Mouse (Mus musculus): ENCODE results near the gene Camk1. TPM values are rescaled to one million over a fixed set of nuclear protein-coding genes. Genes with fewer than 3 reads are reported as not detected.

Camk1 gene
- polyA plus RNA-seq, 1 experiment from 2014 or later, result 105 TPM

DNA sequence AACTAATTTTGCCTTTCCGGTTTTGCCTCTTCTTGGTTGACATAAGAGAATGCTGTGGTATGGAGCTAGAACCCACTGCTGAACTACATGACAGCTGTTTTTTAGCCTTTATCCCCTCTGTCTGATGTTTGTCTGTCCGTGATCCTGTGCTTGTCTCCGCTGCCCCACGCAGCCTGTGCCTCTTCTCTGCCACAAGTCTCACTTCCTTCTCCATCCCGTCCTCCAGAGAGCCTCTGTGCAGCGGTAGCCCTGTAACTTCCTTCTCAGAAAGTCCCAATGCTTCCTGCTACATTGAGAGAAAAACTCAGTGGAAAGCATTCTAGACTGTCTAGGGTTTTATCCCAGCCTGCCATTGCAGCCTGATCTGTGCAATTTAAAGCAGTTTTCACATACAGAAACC lies 35.5 kb upstream of the Camk1 start:
- Histone ChIP-seq H3K4me2 (ENCODE audit: low read depth, low read length) (peak overlapping the region; percentile 96), H3K4me3 (ENCODE audit: low read length) (peak overlapping the region; percentile 100), H3K36me3 (ENCODE audit: control insufficient read depth, insufficient read depth, low read length) (peaks cover 42% of the 10 kb centered on the region), H3K27me3 (ENCODE audit: control insufficient read depth, insufficient read depth, low read depth, low read length) (no peaks in the 10 kb centered on the region), H3K9ac (ENCODE audit: low read length) (peak overlapping the region; percentile 96), H3K27ac (ENCODE audit: low read length) (no peak overlapping the region), H3K4me1 (replicated peaks; ENCODE audit: control insufficient read depth, insufficient read depth, low read length) (peaks cover 12% of the 10 kb centered on the region), H3K9me3 (ENCODE audit: control insufficient read depth, low read length) (no peaks in the 10 kb centered on the region)
- ATAC-seq (ENCODE audit: low read depth), result no peak
- WGBS, result 69% methylated on average over 6 of the region's 6 CpGs

DNA sequence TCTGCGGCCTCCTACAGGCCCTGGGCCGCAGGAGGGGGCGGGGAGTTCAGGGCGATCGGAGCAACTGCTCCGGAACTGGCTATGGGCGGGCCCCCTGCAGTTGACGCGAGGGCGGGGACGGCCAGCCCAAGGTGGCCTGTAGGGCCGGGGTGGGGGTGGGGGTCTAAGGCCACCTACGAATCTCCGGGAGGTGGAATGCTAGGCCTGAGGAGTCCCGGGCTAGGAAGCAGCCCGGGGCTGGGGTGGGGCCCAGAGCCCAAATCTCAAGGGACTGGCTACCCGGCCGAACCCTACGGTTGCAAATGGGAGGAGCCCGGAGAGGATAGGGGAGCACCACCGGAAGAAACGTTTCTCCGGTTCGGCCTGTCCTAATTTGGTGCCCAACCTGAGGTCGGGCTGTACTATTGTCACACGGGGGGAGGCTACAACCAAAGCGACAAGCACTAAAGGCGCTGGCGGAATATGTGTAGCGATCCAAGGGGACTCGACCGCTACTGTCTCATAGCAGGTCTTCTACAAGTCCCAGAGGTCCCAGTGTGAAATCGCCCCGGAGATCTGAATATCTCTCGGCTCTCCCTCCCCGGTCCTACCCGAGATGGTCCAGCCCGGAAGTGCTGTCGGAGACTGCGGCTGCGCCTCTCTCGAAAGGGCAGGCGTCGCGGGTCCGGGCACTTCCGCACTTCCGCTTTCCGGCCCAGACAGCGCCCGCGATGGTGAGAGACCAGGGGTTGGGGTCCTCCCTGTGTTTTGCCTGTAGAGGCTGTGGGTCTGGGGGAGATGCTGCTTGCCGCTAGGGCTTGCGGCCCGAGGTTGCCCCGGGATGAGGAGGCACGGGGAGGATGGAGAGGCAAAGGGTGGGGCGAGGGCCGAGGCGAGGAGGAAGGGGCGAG lies 34.0 kb upstream of the Camk1 start, which contains the start of the genes Tada3 and Arpc4:
TSS of gene Tada3 (minus strand) at position 388 of the 890 bp plus-strand sequence.
TSS of gene Arpc4 (plus strand) at position 620 of the 890 bp plus-strand sequence.
- no peaks in the 10 kb centered on the region for H3K9me3 ChIP-seq (ENCODE audit: control insufficient read depth, low read length)
- peak within 1 kb of the TSS; percentile 99 for H3K27ac ChIP-seq (ENCODE audit: low read length)
- H3K9ac ChIP-seq (ENCODE audit: low read length), result peak within 1 kb of the TSS; percentile 96
- H3K4me3 ChIP-seq (ENCODE audit: low read length), result peak within 1 kb of the TSS; percentile 100
- no peaks in the 10 kb centered on the region for H3K27me3 ChIP-seq (ENCODE audit: control insufficient read depth, insufficient read depth, low read depth, low read length)
- H3K4me2 ChIP-seq (ENCODE audit: low read depth, low read length), result peak within 1 kb of the TSS; percentile 96
- peaks cover 12% of the 10 kb centered on the region for H3K4me1 ChIP-seq (replicated peaks; ENCODE audit: control insufficient read depth, insufficient read depth, low read length)
- H3K36me3 ChIP-seq (ENCODE audit: control insufficient read depth, insufficient read depth, low read length), result peaks cover 38% of the 10 kb centered on the region
- peak; percentile 96 for ATAC-seq (ENCODE audit: low read depth)
- WGBS, result under 1% methylated on average over 59 of the region's 61 CpGs

DNA sequence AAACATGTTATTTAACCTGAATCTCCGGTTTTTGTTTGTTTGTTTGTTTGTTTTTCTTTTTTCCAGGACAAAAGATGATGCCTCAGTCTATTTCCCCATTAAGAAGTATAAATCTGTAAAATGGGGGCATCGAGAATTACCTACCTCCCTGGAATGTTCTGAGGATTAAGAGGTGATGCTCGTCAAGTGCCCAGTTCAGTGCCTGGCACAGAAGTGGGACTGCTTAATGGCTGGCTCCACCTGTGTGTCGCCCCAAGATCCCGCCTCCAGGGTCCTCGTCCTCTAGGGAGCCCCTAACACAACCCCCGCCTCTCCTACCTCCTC lies 33.4 kb upstream of the Camk1 start:
- no peaks in the 10 kb centered on the region for H3K27me3 ChIP-seq (ENCODE audit: control insufficient read depth, insufficient read depth, low read depth, low read length)
- H3K4me1 ChIP-seq (replicated peaks; ENCODE audit: control insufficient read depth, insufficient read depth, low read length), result peaks cover 12% of the 10 kb centered on the region
- H3K9ac ChIP-seq (ENCODE audit: low read length), result peak overlapping the region; percentile 96
- peak overlapping the region; percentile 99 for H3K27ac ChIP-seq (ENCODE audit: low read length)
- H3K4me2 ChIP-seq (ENCODE audit: low read depth, low read length), result peak overlapping the region; percentile 96
- no peaks in the 10 kb centered on the region for H3K9me3 ChIP-seq (ENCODE audit: control insufficient read depth, low read length)
- no peak for ATAC-seq (ENCODE audit: low read depth)
- peaks cover 36% of the 10 kb centered on the region for H3K36me3 ChIP-seq (ENCODE audit: control insufficient read depth, insufficient read depth, low read length)
- H3K4me3 ChIP-seq (ENCODE audit: low read length), result peak overlapping the region; percentile 100
- WGBS, result 6% methylated on average over 7 of the region's 7 CpGs

DNA sequence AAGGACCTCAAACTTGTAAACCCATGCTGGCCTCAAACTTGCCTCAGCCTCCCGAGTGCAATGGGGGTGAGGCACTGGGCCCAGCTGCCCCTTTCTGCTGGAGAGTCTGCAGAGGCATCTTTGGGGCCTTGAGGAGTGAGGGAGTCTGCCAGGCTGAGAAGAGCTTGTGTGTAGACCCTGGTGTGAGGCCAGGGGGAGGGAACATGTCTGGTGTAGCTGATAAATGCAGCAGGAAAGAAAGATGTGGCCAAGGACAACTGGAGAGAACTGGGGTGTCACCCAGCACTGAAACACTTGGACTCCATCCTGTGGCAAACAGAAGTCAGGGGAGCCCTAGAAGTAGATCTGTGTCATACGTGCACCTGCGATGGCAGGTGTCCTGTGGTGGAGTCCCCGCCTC lies 29.7 kb upstream of the Camk1 start:
- WGBS, result 93% methylated on average over 4 of the region's 4 CpGs
- no peak for ATAC-seq (ENCODE audit: low read depth)
- H3K9me3 ChIP-seq (ENCODE audit: control insufficient read depth, low read length), result no peaks in the 10 kb centered on the region

DNA sequence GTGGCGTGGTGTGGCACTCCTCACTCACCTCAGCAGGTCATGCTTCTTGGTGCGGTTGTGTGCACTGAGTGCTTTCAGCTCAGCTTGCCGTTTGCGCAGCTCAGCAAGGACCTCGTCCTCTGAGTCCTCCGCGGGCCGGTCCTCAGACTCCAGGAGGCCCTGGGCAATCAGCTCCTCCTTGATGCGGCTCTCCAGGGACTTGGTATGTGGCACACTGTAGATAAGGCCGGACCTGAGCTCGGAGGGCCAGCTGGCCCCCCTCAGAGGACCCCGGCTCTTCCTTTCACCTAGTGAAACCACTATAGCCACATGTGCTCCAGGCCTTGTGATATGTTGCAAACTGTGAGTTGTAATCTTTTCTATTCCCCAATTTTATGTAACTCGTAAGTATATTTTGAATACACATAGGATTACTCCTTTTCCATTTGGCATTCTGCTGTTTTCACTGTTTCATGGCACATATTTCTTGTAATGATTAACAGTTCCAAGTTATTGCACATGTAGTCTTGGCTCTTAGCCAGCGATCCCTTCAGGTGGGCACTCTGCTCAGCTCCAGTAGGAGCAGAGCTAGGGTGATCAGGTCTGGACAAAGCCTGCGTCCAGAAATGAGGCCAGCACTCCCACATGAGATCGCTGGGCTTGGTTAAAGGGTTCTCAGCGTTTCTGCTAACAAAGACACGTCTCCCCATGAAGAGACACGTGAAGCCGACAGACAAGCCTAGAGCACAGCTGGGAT lies 26.6 kb upstream of the Camk1 start:
- Histone ChIP-seq H3K4me1 (replicated peaks; ENCODE audit: control insufficient read depth, insufficient read depth, low read length) (no peaks in the 10 kb centered on the region), H3K27me3 (ENCODE audit: control insufficient read depth, insufficient read depth, low read depth, low read length) (no peaks in the 10 kb centered on the region), H3K4me2 (ENCODE audit: low read depth, low read length) (no peak overlapping the region), H3K9me3 (ENCODE audit: control insufficient read depth, low read length) (no peaks in the 10 kb centered on the region), H3K27ac (ENCODE audit: low read length) (no peak overlapping the region), H3K9ac (ENCODE audit: low read length) (no peak overlapping the region), H3K4me3 (ENCODE audit: low read length) (no peak overlapping the region), H3K36me3 (ENCODE audit: control insufficient read depth, insufficient read depth, low read length) (peaks cover 27% of the 10 kb centered on the region)
- ATAC-seq (ENCODE audit: low read depth), result peak; percentile 51; the same call in 1 of the 2 replicates
- 80% methylated on average over 20 of the region's 20 CpGs for WGBS

More for the DNA sequence above, 29.7 kb upstream of the Camk1 start:
- no peak overlapping the region for H3K27ac ChIP-seq (ENCODE audit: low read length)
- H3K9ac ChIP-seq (ENCODE audit: low read length), result no peak overlapping the region
- H3K4me3 ChIP-seq (ENCODE audit: low read length), result no peak overlapping the region
- H3K27me3 ChIP-seq (ENCODE audit: control insufficient read depth, insufficient read depth, low read depth, low read length), result no peaks in the 10 kb centered on the region
- H3K4me2 ChIP-seq (ENCODE audit: low read depth, low read length), result no peak overlapping the region
- no peaks in the 10 kb centered on the region; the same call in 1 of the 2 replicates for H3K4me1 ChIP-seq (replicated peaks; ENCODE audit: control insufficient read depth, insufficient read depth, low read length)
- H3K36me3 ChIP-seq (ENCODE audit: control insufficient read depth, insufficient read depth, low read length), result peaks cover 30% of the 10 kb centered on the region

DNA sequence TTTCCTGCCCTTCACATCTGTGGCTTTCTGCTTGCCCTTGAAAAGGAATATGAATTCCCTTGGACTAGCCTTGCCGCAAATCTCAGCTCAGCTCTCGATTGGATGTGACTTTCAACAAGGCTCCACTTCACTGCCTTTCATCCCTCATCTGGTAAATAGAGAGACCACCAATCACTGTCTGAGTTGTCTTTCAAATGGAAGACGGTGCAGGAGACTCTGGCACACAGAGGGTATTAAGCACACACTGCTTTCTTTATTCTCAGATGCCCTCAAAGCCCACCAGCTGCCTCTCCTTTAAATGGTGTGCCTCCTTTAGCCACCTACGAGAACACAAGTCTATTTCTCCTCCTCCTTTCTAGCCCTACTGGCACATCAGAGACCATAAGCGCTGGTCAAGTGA lies 24.8 kb upstream of the Camk1 start:
- 80% methylated on average over 5 of the region's 5 CpGs for whole genome bisulfite sequencing
- no peak overlapping the region for H3K4me2 ChIP-seq (ENCODE audit: low read depth, low read length)
- no peaks in the 10 kb centered on the region for H3K4me1 ChIP-seq (replicated peaks; ENCODE audit: control insufficient read depth, insufficient read depth, low read length)
- no peak for ATAC-seq (ENCODE audit: low read depth)
- no peak overlapping the region for H3K9ac ChIP-seq (ENCODE audit: low read length)
- no peaks in the 10 kb centered on the region for H3K27me3 ChIP-seq (ENCODE audit: control insufficient read depth, insufficient read depth, low read depth, low read length)
- H3K4me3 ChIP-seq (ENCODE audit: low read length), result no peak overlapping the region
- no peaks in the 10 kb centered on the region for H3K9me3 ChIP-seq (ENCODE audit: control insufficient read depth, low read length)
- no peak overlapping the region for H3K27ac ChIP-seq (ENCODE audit: low read length)
- peaks cover 18% of the 10 kb centered on the region for H3K36me3 ChIP-seq (ENCODE audit: control insufficient read depth, insufficient read depth, low read length)

DNA sequence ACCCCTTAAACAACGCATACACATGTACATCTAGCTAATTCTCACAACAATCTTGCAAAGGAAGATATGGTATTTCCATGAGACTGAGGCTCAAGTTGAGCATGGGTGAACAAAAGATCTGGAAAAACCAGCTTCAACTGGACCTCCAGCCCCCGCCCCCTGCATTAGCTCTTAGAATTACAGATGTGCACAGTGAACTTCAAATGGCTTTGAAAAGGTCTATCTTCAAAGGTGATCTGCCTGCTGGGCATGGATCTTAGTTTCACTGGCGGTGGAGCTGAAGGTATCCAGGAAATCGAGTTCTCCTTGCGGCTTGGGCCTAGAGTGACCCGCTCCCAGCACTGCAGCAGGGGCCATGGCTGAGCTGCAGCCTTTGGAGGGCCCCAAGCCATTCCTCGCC lies 24.3 kb upstream of the Camk1 start:
- H3K9me3 ChIP-seq (ENCODE audit: control insufficient read depth, low read length), result no peaks in the 10 kb centered on the region
- H3K4me2 ChIP-seq (ENCODE audit: low read depth, low read length), result no peak overlapping the region
- peaks cover 15% of the 10 kb centered on the region for H3K36me3 ChIP-seq (ENCODE audit: control insufficient read depth, insufficient read depth, low read length)
- H3K9ac ChIP-seq (ENCODE audit: low read length), result no peak overlapping the region
- no peak for ATAC-seq (ENCODE audit: low read depth)
- H3K27me3 ChIP-seq (ENCODE audit: control insufficient read depth, insufficient read depth, low read depth, low read length), result no peaks in the 10 kb centered on the region
- H3K4me3 ChIP-seq (ENCODE audit: low read length), result no peak overlapping the region
- 87% methylated on average over 7 of the region's 7 CpGs for WGBS
- no peak overlapping the region for H3K27ac ChIP-seq (ENCODE audit: low read length)
- H3K4me1 ChIP-seq (replicated peaks; ENCODE audit: control insufficient read depth, insufficient read depth, low read length), result no peaks in the 10 kb centered on the region

DNA sequence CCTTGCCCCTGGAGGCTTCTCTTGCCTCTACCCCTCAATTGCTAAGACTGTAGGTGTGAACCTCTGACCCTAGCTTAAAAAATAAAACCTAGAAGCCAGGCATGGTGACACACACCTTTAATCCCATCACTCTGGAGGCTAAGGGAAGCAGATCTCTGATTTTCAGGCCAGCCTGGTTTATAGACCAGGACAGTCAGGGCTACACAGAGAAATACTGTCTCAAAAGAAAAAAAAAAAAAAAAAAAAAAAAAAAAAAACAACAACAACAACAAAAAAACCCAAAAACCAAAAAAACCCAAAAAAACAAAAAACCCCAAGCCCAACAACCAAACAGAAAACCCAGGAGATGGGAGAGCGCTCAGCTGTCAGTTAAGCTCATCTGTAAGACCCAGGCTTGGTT lies 23.8 kb upstream of the Camk1 start:
- H3K4me3 ChIP-seq (ENCODE audit: low read length), result no peak overlapping the region
- H3K27me3 ChIP-seq (ENCODE audit: control insufficient read depth, insufficient read depth, low read depth, low read length), result no peaks in the 10 kb centered on the region
- no peak overlapping the region for H3K27ac ChIP-seq (ENCODE audit: low read length)
- no peak overlapping the region for H3K9ac ChIP-seq (ENCODE audit: low read length)
- no peaks in the 10 kb centered on the region for H3K4me1 ChIP-seq (replicated peaks; ENCODE audit: control insufficient read depth, insufficient read depth, low read length)
- peaks cover 15% of the 10 kb centered on the region for H3K36me3 ChIP-seq (ENCODE audit: control insufficient read depth, insufficient read depth, low read length)
- 93% methylated on average over 1 of the region's 1 CpGs for WGBS
- H3K9me3 ChIP-seq (ENCODE audit: control insufficient read depth, low read length), result no peaks in the 10 kb centered on the region
- H3K4me2 ChIP-seq (ENCODE audit: low read depth, low read length), result no peak overlapping the region
- no peak for ATAC-seq (ENCODE audit: low read depth)

DNA sequence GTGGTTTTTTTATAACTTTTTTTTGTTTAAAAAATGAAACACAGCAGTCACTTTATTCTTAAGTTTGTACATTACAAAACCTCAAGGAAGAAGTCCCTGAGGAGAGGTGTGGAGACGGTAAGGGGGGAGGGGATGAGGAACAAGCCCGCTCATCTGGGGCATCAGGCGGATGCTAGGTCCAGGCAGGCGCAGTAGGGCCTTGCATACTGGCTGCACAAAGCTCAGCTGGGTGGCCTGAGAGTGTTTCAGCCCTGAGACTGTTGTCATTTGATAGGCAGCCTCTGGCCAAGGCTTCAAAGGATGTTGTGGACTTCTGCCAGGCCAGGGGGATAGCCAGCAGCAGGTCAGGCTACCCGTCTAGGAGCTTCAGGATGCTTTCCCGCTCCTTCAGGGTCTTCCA lies 22.9 kb upstream of the Camk1 start:
- 88% methylated on average over 6 of the region's 6 CpGs for WGBS
- H3K4me3 ChIP-seq (ENCODE audit: low read length), result no peak overlapping the region
- H3K27ac ChIP-seq (ENCODE audit: low read length), result no peak overlapping the region
- no peak overlapping the region for H3K4me2 ChIP-seq (ENCODE audit: low read depth, low read length)
- no peaks in the 10 kb centered on the region for H3K9me3 ChIP-seq (ENCODE audit: control insufficient read depth, low read length)
- no peaks in the 10 kb centered on the region for H3K4me1 ChIP-seq (replicated peaks; ENCODE audit: control insufficient read depth, insufficient read depth, low read length)
- H3K36me3 ChIP-seq (ENCODE audit: control insufficient read depth, insufficient read depth, low read length), result peaks cover 11% of the 10 kb centered on the region
- no peak overlapping the region for H3K9ac ChIP-seq (ENCODE audit: low read length)
- no peaks in the 10 kb centered on the region for H3K27me3 ChIP-seq (ENCODE audit: control insufficient read depth, insufficient read depth, low read depth, low read length)
- ATAC-seq (ENCODE audit: low read depth), result no peak
